Mouse (Mus musculus) neural tube, embryonic 14.5 days (tissue): ENCODE results near the gene Fgfr2. TPM values are rescaled to one million over a fixed set of nuclear protein-coding genes. Genes with fewer than 3 reads are reported as not detected.

Experiments
- ATAC-seq: fragments of 200-750 bp; cut with Nextera tagmentation; 2 replicates; pipeline ENCODE4 v1.8.0; 2017; ENCODE audit warnings: low read depth, mild to moderate bottlenecking, moderate TSS enrichment, moderate library complexity
- H3K27ac ChIP-seq: fragments of 300-500 bp; sonication (generic); 2 replicates; pipeline ENCODE4 v1.5.1; 2014; ENCODE audit warnings: low read depth, mild to moderate bottlenecking, control low read depth, low read length, moderate library complexity, mixed read lengths
- H3K27me3 ChIP-seq: fragments of 300-500 bp; sonication (generic); 2 replicates; pipeline ENCODE4 v1.6.1; 2014; ENCODE audit warnings: low read length; ENCODE audit not compliant: control insufficient read depth, insufficient read depth
- H3K36me3 ChIP-seq: fragments of 300-500 bp; sonication (generic); 2 replicates; pipeline ENCODE4 v1.6.1; 2014; ENCODE audit warnings: low read length, mixed read lengths; ENCODE audit not compliant: control insufficient read depth, insufficient read depth
- H3K4me1 ChIP-seq: fragments of 300-500 bp; sonication (generic); 2 replicates; pipeline ENCODE4 v1.6.1; 2014; ENCODE audit warnings: low read length; ENCODE audit not compliant: control insufficient read depth, insufficient read depth
- H3K4me2 ChIP-seq: fragments of 300-500 bp; sonication (generic); 2 replicates; pipeline ENCODE4 v1.6.1; 2014; ENCODE audit warnings: mild to moderate bottlenecking, low read depth, low read length, control low read depth
- H3K4me3 ChIP-seq: fragments of 300-500 bp; sonication (generic); 2 replicates; pipeline ENCODE4 v1.5.1; 2014; ENCODE audit warnings: low read depth, low read length, control low read depth, mixed read lengths
- H3K9ac ChIP-seq: fragments of 300-500 bp; sonication (generic); replicated peaks from 2 replicates; pipeline ENCODE4 v1.6.1; 2014; ENCODE audit warnings: low read depth, mild to moderate bottlenecking, control low read depth, low read length, mixed read lengths
- H3K9me3 ChIP-seq: fragments of 300-500 bp; sonication (generic); 2 replicates; pipeline ENCODE4 v1.6.1; 2016; ENCODE audit warnings: low read length; ENCODE audit not compliant: control insufficient read depth
- WGBS: fragments of 180-500 bp; shearing (Covaris S2); extraction: QIAGEN DNeasy Blood & Tissue Kit; methylation state at CpG from one replicate; pipeline ENCODE4 v1.1.7; 2014; 5-methylcytosine and 5-hydroxymethylcytosine counted together
- polyA plus RNA-seq: library from polyadenylated mRNA; unstranded; fragments of >200 nt; fragmentation: Nextera tagmentation; extraction: Ambion mirVana; gene quantifications from 2 replicates; pipeline ENCODE4 v1.2.1, GENCODE M21; 2014

Gene Fgfr2
- polyA plus RNA-seq, 1 experiment from 2014 or later: 28.1 TPM

DNA sequence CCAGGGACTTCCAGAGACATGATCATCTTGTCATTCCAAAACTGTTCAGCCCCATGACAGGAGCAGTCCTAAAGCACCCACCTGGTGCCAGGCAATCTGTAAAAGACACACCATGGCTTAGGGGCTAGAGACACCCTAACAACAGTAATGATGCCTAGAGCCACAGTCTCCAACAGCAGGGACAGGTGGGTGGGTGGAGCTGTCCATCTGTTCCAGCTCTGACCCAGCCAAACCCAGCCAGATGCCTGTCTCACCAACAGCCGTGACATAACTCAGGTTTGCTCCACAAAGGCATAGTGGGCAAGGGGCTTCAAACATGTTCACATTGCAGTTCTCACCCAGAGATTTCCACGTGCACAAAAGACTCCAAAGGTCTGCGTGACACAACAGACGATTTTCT is 841.4 kb downstream of the Fgfr2 start:
- Histone ChIP-seq H3K36me3 (no peaks in the 10 kb centered on the region), H3K27ac (no peak overlapping the region), H3K4me3 (no peak overlapping the region), H3K9me3 (no peaks in the 10 kb centered on the region), H3K4me2 (no peak overlapping the region), H3K9ac (no peak overlapping the region), H3K27me3 (no peaks in the 10 kb centered on the region), H3K4me1 (peaks cover 16% of the 10 kb centered on the region)
- ATAC-seq: no peak
- 55% methylated on average over 4 of the region's 4 CpGs for WGBS

- H3K4me2 ChIP-seq: no peak overlapping the region
- H3K9me3 ChIP-seq: no peaks in the 10 kb centered on the region
- H3K36me3 ChIP-seq: no peaks in the 10 kb centered on the region
- no peak overlapping the region for H3K4me3 ChIP-seq
- no peaks in the 10 kb centered on the region for H3K27me3 ChIP-seq
- ATAC-seq: no peak
- 85% methylated on average over 3 of the region's 3 CpGs for WGBS
- peaks cover 5% of the 10 kb centered on the region; the same call in 1 of the 2 replicates for H3K4me1 ChIP-seq
- no peak overlapping the region for H3K27ac ChIP-seq
- no peak overlapping the region for H3K9ac ChIP-seq
Observed at GRCm38 (mm10) chr7:132278658-132279057, 844.5 kb downstream of the Fgfr2 start.

DNA sequence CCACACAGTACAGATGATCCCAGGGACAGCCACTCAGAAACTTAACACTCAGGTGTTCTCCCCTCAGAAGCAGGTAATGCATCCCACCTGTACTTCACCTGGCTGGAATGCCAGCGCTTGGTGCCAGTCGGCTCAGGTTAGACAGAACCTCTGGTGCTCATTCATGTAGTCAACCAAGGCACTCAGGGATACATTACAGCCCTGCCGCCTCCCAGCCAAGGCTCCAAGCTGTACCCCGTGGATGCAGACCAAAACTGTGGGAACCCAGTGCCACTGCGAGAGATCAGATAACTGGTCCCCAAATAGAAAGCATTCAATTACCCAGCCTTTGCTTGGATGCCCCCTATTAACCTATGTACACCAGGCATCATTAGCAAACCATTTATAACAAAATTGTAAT is 846.9 kb downstream of the Fgfr2 start:
- WGBS: 77% methylated on average over 5 of the region's 5 CpGs
- no peak overlapping the region for H3K27ac ChIP-seq

GRCm38 (mm10) chr7:132273741-132274513 is 849.2 kb downstream of the Fgfr2 start:
- 0 out of 2 replicates have a peak, but pooled peaks cover 3% of the 10 kb centered on the region for H3K4me1 ChIP-seq
- no peaks in the 10 kb centered on the region for H3K9me3 ChIP-seq
- H3K4me3 ChIP-seq: no peak overlapping the region
- H3K27me3 ChIP-seq: no peaks in the 10 kb centered on the region
- H3K9ac ChIP-seq: no peak overlapping the region
- H3K36me3 ChIP-seq: no peaks in the 10 kb centered on the region
- no peak overlapping the region for H3K27ac ChIP-seq
- WGBS: 59% methylated on average over 2 of the region's 2 CpGs
- ATAC-seq: no peak
- H3K4me2 ChIP-seq: no peak overlapping the region

More for the DNA sequence above, 846.9 kb downstream of the Fgfr2 start:
- no peaks in the 10 kb centered on the region for H3K27me3 ChIP-seq
- no peaks in the 10 kb centered on the region for H3K36me3 ChIP-seq
- H3K4me3 ChIP-seq: no peak overlapping the region
- ATAC-seq: no peak
- H3K9ac ChIP-seq: no peak overlapping the region
- H3K9me3 ChIP-seq: no peaks in the 10 kb centered on the region
- no peak overlapping the region for H3K4me2 ChIP-seq
- H3K4me1 ChIP-seq: 0 out of 2 replicates have a peak, but pooled peaks cover 3% of the 10 kb centered on the region

GRCm38 (mm10) chr7:132272984-132273383 is 850.2 kb downstream of the Fgfr2 start:
- 98% methylated on average over 5 of the region's 5 CpGs for WGBS
- Histone ChIP-seq H3K4me3 (no peak overlapping the region), H3K27me3 (no peaks in the 10 kb centered on the region), H3K9me3 (no peaks in the 10 kb centered on the region), H3K36me3 (no peaks in the 10 kb centered on the region), H3K4me2 (no peak overlapping the region), H3K27ac (no peak overlapping the region), H3K4me1 (0 out of 2 replicates have a peak, but pooled peaks cover 3% of the 10 kb centered on the region), H3K9ac (no peak overlapping the region)
- ATAC-seq: no peak

DNA sequence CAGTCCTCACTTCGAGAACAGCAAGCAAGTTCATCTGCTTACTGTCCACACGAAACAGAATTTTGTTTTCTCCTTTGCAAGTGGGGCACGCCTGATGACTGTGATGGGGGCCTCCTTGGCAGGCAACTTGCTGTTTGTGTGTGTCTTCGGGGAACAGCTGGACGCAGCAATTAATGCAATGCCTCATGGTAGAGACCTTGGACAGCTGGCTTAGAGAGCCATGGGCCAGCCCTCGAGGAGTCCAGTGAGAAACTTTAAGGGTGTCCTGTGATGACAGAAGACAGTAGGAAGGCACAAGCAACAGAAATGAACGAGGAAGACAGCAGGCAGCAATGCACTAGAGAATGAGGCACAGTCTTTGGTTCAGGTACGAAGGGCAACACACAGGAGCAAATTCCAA is 852.8 kb downstream of the Fgfr2 start:
- Histone ChIP-seq H3K4me3 (no peak overlapping the region), H3K4me1 (no peaks in the 10 kb centered on the region), H3K9ac (no peak overlapping the region), H3K9me3 (no peaks in the 10 kb centered on the region), H3K27me3 (no peaks in the 10 kb centered on the region), H3K27ac (no peak overlapping the region), H3K36me3 (peaks cover 5% of the 10 kb centered on the region; the same call in 1 of the 2 replicates), H3K4me2 (no peak overlapping the region)
- 91% methylated on average over 8 of the region's 8 CpGs for WGBS
- no peak for ATAC-seq

DNA sequence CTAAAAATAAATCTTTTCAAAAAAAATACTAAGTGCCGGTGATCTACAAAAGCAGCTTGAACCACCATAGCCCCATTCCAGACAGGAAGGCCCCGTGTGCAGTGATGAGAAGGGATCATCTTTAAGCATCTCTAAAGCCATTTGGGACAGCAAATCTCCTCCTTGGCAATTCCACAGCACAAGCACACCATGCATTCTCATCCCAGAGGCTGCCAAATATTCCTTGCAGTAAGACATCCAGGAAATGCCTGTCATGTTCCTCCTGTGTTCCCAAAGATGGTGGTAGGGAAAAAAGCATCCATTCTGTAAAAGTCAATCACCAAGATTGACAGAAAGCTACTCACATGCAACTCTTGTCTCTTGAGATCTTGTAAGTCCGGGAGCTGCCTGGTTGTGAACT is 853.5 kb downstream of the Fgfr2 start:
- Histone ChIP-seq H3K27ac (no peak overlapping the region), H3K9me3 (no peaks in the 10 kb centered on the region), H3K4me2 (no peak overlapping the region), H3K36me3 (peaks cover 5% of the 10 kb centered on the region; the same call in 1 of the 2 replicates), H3K4me1 (no peaks in the 10 kb centered on the region), H3K4me3 (no peak overlapping the region), H3K27me3 (no peaks in the 10 kb centered on the region), H3K9ac (no peak overlapping the region)
- 91% methylated on average over 3 of the region's 3 CpGs for WGBS
- ATAC-seq: no peak

- Histone ChIP-seq H3K9me3 (no peaks in the 10 kb centered on the region), H3K4me2 (no peak overlapping the region), H3K36me3 (peaks cover 5% of the 10 kb centered on the region; the same call in 1 of the 2 replicates), H3K4me3 (no peak overlapping the region), H3K9ac (no peak overlapping the region), H3K27me3 (no peaks in the 10 kb centered on the region), H3K4me1 (no peaks in the 10 kb centered on the region), H3K27ac (no peak overlapping the region)
- ATAC-seq: no peak
- 84% methylated on average over 4 of the region's 4 CpGs for WGBS
Observed at GRCm38 (mm10) chr7:132267721-132268498, 855.2 kb downstream of the Fgfr2 start.

DNA sequence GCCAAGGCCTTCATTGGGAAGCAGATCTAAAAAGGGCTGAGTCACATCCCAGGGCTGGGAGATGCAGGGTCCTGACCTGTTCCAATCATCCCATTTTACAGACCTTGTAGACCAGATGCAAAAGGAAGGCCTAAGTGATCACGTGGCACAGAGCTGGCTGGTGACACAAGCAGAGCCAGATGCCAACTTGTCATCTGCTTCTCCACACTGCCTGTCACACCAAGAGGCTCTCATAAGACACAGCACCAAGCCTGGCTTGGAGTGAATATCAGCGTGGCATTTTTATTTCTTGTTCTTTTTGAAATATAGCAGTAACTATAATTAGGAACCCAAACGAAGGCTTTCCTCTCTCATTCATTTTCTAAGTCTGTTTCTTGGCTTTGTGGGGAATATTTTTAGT is 858.4 kb downstream of the Fgfr2 start:
- H3K9me3 ChIP-seq: no peaks in the 10 kb centered on the region
- H3K4me1 ChIP-seq: no peaks in the 10 kb centered on the region
- no peaks in the 10 kb centered on the region for H3K27me3 ChIP-seq
- WGBS: 50% methylated on average over 3 of the region's 3 CpGs
- no peak overlapping the region for H3K4me2 ChIP-seq
- no peak overlapping the region for H3K9ac ChIP-seq
- no peak overlapping the region for H3K27ac ChIP-seq
- peaks cover 5% of the 10 kb centered on the region; the same call in 1 of the 2 replicates for H3K36me3 ChIP-seq
- no peak overlapping the region for H3K4me3 ChIP-seq
- no peak for ATAC-seq
